Mouse (Mus musculus) gastrocnemius, postnatal 10 days (tissue): ENCODE measurements around the gene Vps8. TPM values are rescaled to one million over a fixed set of nuclear protein-coding genes. Genes with fewer than 3 reads are reported as not detected.

ENCODE experiments used
- DNase-seq: peaks from one replicate; pipeline ENCODE4 v3.0.0; 2021; ENCODE audit warnings: mixed read lengths
- total RNA-seq, 2 experiments: library from RNA; stranded (reverse); gene quantifications; 2 replicates each; pipeline ENCODE4 v1.2.3; 2021

Gene Vps8
- total RNA-seq, 2 experiments from 2014 or later: 10.6 to 12.2 TPM

GRCm38 (mm10) chr16:21553506-21553905, 130.6 kb downstream of the Vps8 start:
- no peak for DNase-seq

DNA sequence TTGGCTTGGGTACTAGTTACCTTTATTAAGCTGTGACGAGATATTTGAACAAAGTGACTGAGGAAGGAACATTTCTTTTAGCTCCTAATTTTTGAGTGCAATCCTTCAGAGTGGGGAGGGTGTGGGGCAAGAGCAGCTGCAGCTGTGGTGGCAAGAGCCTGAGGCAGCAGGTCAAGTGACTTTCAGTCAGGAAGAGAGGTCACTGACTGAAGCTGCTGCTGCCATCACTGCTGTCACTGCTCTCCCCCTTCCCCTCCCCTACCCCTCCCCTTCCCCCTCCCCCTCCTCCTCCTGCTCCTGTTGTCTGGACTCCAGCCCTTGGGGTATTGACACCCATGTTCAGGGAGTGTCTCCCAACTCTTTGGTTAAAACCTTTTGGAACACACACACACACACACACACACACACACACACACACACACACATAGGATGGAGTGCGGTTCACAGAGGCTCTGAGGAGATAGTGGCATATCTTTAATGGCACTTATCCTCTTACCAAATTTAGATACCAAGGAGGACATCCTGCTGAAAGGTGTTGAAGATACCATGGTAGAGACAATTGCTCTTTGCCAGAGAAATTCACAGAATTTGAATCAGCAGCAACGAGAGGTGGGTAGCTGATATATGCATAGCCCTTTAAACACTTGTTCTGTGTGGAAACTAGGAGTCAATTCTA, 139.8 kb downstream of the Vps8 start:
- DNase-seq: no peak

DNA sequence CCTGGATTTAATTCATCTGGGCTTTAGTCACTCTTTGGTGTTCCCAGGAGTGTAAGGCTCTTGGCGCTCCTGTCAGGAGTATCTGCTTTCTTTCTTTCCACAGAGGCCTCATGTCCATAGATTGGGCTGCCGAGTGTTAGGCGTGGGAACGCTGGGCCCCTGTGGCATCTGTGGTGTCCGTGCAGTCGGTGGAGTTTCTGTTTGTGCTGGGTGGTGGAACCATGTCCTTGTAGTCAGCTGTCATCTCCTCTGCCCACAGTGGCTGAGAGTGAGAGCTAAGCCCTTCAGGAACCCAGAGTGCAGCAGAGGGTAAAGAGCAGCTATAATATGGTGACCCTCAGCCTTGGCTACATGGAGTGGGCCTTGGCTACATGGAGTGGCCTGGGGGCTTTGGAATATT, 140.4 kb downstream of the Vps8 start:
- no peak for DNase-seq

DNA sequence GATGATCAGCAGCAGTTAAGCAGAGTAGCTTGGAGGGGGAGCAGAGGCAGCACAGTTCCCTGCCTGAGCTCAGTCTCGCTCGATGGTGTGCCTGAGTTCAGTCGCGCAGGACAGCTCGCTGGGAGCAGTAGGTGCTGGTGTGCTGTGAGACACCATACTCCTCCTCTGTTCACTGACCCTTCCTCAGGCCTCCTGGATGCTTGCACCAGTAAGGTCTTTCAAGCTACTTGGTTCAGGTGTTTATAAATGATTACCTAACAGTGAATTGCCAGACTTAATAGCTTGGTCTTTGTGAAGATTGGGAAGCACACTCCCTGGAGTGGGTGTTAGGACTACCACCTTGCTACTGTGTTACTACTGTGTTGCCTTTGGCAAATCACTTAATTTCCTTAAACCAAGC, 144.2 kb downstream of the Vps8 start:
- DNase-seq: no peak

- DNase-seq: no peak
These were observed 147.0 kb downstream of the Vps8 start for GRCm38 (mm10) chr16:21569952-21570351.

DNA sequence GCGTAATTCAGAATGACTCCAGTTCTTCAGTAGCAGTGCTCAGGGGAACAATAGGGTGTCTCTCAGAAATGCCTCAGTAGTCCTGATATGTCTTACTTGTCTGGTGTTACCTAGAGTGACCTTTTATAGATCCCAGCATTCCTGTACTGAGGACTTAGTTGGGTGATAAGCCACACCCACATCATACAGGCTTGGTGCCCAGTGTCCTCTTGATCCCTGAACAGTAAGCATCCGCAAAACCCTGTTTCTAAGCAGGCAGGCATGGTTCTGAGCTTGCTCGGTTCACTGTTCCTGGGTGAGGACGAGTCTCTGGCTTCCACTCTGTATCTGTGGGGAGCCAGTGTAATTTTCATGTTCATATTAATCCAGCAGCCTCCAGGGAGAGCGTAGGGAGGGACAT, 147.9 kb downstream of the Vps8 start:
- DNase-seq: no peak

DNA sequence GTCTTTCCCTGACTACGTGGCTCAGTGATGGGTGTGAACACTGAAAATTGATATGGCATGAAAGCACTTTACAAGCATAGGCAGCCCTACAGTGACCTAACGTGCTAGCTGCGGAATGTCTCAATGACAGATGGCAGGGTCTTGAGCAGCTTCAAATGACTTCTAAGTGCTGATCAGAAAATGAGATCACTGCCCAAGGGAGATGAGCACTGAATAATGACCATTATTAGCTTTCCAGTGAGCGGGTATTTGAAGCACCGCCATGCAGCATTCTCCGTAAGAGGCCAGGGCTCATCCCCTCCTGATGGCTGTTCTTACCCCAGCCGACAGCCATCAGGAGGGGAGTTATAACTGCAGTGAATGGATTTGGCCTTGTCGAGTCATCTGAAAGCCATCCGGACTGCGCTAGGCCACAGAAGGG, 153.1 kb downstream of the Vps8 start:
- DNase-seq: no peak

- DNase-seq: no peak
These were observed 166.2 kb downstream of the Vps8 start for GRCm38 (mm10) chr16:21589110-21589509.

- DNase-seq: no peak
These were observed 167.9 kb downstream of the Vps8 start for GRCm38 (mm10) chr16:21590806-21591205.

DNA sequence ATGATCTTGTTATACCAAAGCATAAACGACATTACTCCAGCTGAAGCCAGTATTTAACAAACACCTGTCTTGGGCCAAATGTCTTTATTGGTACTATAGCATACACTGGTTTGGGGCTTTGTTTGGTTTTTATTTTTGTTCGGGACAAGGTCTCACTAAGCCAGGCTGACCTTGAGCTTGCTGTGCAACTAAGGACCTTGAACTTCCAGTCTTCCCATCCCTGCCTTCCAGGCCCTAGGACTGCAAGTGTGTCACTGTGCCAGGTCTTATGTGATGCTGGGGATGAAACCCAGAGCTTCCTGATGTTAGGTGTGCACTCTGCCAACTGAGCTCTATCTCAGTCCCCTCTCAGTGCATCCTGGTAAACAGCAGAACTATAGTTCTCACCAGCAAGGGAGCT, 168.6 kb downstream of the Vps8 start:
- DNase-seq: no peak

DNA sequence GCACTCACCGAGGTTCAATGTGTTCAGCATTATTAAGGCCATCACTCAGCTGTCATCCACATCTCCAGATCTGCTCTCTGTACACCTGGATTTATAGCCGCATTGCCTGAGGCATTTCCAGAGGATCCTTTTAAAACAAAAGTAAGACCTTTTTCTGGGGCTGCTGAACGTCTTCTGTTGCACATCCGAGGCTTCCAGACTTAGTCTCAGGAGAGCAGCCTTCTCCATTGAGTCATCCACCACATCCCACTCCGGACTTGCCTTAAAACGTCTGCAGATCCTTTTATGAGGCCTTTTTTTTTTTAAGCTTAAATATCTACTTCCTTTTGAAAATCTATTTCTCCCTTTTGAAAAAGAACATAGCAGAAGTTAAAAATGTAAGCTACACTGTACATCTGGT, 172.6 kb downstream of the Vps8 start:
- no peak for DNase-seq

DNA sequence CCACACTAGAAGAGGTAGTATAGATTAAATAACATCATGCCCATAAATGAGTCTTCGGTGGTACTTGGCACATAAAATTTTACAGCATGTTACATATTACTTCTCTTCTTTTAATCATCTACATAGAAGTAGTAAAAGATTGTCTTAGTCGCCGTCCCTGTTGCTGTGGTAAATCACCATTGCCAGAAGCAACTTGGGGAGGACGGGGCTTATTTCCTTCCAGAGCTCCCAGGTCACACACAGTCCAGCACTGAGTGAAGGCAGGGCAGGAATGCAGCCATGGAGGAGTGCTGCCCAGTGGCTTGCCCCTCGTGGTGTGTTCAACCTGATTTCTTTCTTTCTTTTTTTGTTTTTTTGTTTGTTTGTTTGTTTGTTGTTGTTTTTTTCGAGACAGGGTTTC, 181.4 kb downstream of the Vps8 start:
- DNase-seq: no peak

- no peak for DNase-seq
These were observed 183.5 kb downstream of the Vps8 start for GRCm38 (mm10) chr16:21606249-21607020.

DNA sequence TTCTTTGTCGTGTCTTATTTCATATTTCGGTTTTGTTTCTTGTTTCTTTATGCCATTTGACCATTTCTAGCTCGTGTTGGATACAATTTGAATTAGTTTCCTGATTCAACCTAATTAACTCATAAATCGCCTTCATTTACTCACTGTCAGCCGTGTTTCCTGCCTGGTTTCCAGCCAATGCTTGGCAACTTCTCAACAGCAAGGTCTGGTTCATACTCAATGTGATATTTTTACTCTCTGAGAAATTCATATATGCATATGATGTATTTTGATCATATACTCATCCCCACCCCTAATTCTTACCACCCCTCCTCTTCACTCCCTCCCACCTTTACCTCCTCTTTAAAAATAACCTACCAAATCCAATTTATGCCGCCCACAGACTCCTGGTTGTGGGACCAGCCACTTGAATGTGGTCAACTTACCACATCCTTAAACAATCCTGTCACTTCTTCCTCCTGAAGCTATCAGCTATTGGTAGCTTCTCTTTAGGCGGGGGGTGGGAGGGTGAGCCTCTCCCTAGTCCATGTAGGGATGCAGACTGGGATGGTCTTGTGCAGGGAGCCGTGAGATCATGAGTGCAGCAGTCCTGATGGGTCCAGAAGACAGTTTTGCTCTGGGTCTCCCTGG, 184.2 kb downstream of the Vps8 start:
- DNase-seq: no peak

DNA sequence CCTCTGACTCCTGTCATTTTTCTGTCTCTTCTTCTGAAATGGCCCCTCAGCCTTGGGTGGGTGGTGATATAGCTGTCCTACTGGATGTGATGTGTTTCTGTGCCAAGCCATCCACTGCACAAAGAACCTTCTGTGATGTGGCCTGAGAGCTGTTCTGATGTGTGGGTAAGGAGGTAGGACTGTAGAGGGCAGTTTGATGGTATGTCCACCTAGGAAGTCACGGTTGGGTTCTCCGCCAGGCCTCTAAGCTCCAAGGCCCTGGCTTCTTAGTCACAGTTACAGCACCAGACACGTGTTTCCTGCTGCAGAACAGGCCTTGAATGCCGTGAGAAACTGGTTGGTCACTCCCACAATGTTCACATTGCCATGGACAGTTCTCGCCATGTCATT, 184.7 kb downstream of the Vps8 start:
- no peak for DNase-seq

- no peak for DNase-seq
These were observed 185.4 kb downstream of the Vps8 start for GRCm38 (mm10) chr16:21608176-21608865.

DNA sequence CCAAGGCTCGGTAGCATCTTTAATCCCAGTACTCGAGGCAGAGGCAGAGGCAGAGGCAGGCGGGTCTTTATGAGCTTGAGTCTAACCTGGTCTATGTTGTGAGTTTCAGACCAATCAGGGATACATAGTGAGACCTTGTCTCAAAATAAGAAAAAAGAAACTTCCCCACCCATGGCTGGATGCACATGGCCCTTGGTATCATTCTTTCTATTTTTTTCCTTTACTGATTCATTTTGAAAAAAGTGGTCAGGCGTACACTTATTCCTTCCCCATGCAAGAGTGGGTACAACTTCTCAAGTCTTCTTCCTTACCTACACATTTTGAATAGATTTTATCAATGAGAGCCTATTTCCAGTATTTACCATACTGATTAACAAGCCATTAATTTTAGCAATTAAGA, 187.6 kb downstream of the Vps8 start:
- DNase-seq: no peak

DNA sequence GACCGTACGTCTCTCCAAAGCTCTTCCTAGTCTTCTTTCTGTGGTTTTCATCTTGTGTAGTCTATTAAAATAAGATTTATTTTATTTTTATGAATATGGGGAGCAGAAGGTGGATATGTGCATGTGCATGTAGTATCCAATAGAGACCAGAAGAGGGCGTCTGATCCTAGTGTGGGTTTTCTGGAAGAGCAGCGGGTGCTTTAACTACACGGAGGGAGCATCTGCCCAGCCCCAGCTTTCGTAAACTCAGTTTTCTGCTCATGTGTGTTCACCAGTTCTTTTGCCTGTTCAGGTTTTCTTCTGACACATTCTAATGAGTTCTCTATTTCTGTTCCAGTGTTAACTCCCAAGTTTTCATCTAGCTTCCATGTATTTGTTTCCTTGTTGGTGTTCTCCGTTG, 192.9 kb downstream of the Vps8 start:
- peak; percentile 30 for DNase-seq

- no peak for DNase-seq
These were observed 197.7 kb downstream of the Vps8 start for GRCm38 (mm10) chr16:21620630-21621029.

GRCm38 (mm10) chr16:21625784-21626634, 203.1 kb downstream of the Vps8 start:
- DNase-seq: no peak

DNA sequence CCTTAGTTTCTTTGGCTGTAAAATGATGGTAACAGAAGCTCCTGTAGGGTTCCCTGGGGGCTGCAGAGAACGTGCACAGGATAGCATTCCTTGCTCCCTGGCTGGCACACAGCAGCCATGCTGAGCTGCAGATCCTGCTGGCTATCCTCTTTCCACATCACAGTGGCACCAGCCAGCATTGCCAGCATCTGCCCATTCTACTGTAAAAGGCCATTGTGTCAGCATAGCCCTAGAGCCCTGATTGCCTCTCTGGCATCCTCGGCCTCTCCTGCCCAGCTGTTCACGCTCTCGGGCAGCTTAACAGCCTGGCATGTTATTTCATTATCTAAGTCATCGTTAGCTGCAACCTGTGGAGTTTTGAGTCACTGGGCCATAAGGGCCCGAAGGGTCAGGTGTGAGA, 204.3 kb downstream of the Vps8 start:
- DNase-seq: no peak

DNA sequence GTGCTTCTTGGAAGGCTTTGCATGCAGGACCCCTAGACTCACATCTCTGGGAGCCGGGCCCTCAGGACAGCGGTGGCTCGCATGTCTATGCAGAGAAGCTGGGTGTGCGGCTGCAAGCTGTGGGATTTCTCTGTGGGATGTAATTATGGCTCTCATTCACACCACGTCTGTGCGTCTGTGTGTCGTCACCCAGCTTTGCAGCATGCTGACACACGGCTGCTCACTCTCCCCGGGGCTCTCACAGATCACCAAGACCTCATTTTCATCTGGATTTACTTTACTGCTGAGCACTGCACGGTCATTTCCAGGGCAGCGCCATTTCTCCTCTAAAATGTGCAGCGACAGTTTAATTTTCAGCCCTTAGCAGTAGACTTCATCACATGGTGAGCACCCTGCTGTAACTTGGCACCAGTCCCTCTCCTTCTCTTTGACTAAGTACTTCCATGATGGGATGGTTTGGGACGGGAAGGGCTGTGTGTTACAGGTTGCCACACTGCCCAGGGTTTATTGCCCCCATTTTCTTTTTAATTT, 205.2 kb downstream of the Vps8 start:
- DNase-seq: no peak
